Comparison of ENCODE assay signal across 8 mouse cellular contexts in genomic region chr15:85645971-85646638, GRCm38 (mm10).
A peak's percentile ranks its signal among the peaks of the same experiment; 100 is the strongest.
DNase-seq lines count a peak whose midpoint lies in the region; ATAC-seq lines count a peak whose summit lies in the region.

No protein-coding gene starts in this region.

- ATAC-seq in CD4-positive, CD25-positive, alpha-beta regulatory T cell, adult 4 months: peak; percentile 81
- peak; percentile 53 for ATAC-seq in forebrain, embryonic 15.5 days (replicated peaks)
- ATAC-seq in hematopoietic stem cell, adult 5-6 weeks (replicated peaks in 1 of 2; ENCODE audit: insufficient read depth in 1 of 2, low FRiP score in 2 of 2, low TSS enrichment in 1 of 2, low read depth in 1 of 2, poor library complexity in 2 of 2, severe bottlenecking in 2 of 2): peak; percentile 40 to 59
- ATAC-seq in limb, embryonic 12.5 days (ENCODE audit: insufficient number of reproducible peaks, insufficient read depth, low FRiP score, low TSS enrichment, low read depth): peak; percentile 79
- ATAC-seq in midbrain, embryonic 11.5 days (ENCODE audit: low FRiP score): peak; percentile 35; the same call in 1 of the 2 replicates
- ATAC-seq in stomach, embryonic 14.5 days (ENCODE audit: insufficient number of reproducible peaks, insufficient read depth, low FRiP score, low read depth): peak; percentile 42; the same call in 1 of the 2 replicates
- no peak for ATAC-seq in frontal cortex, adult (ENCODE audit: low TSS enrichment)

- peak overlapping the region; percentile 42 for H3K4me3 ChIP-seq in forebrain, embryonic 15.5 days
- peak overlapping the region; percentile 46 for H3K4me3 ChIP-seq in limb, embryonic 12.5 days (replicated peaks)
- peak overlapping the region; percentile 23 for H3K4me3 ChIP-seq in midbrain, embryonic 11.5 days (ENCODE audit: low read depth, low read length)
- peak overlapping the region; percentile 52 for H3K4me3 ChIP-seq in stomach, embryonic 14.5 days (ENCODE audit: low read depth, low read length)

- H3K27ac ChIP-seq in forebrain, embryonic 15.5 days (replicated peaks): peak overlapping the region; percentile 76
- peak overlapping the region; percentile 95 for H3K27ac ChIP-seq in limb, embryonic 12.5 days
- H3K27ac ChIP-seq in midbrain, embryonic 11.5 days (ENCODE audit: low read depth, low read length): no peak overlapping the region
- H3K27ac ChIP-seq in stomach, embryonic 14.5 days (ENCODE audit: low read length): peak overlapping the region; percentile 85

- peak overlapping the region; percentile 53 for H3K9ac ChIP-seq in forebrain, embryonic 15.5 days (replicated peaks)
- H3K9ac ChIP-seq in limb, embryonic 12.5 days (replicated peaks): peak overlapping the region; percentile 75
- H3K9ac ChIP-seq in midbrain, embryonic 11.5 days (ENCODE audit: low read length): peak overlapping the region; percentile 58
- H3K9ac ChIP-seq in stomach, embryonic 14.5 days (replicated peaks; ENCODE audit: low read depth, low read length): peak overlapping the region; percentile 83

- H3K4me2 ChIP-seq in forebrain, embryonic 15.5 days (replicated peaks): peak overlapping the region; percentile 75
- peak overlapping the region; percentile 78 for H3K4me2 ChIP-seq in limb, embryonic 12.5 days
- H3K4me2 ChIP-seq in midbrain, embryonic 11.5 days: peak overlapping the region; percentile 42
- peak overlapping the region; percentile 88 for H3K4me2 ChIP-seq in stomach, embryonic 14.5 days (replicated peaks; ENCODE audit: low read depth, low read length)

- WGBS in forebrain, embryonic 15.5 days: 1% methylated on average over 33 of the region's 33 CpGs
- WGBS in limb, embryonic 12.5 days: 1% methylated on average over 33 of the region's 33 CpGs
- WGBS in midbrain, embryonic 11.5 days: 4% methylated on average over 33 of the region's 33 CpGs
- WGBS in stomach, embryonic 14.5 days: 1% methylated on average over 33 of the region's 33 CpGs

- no peaks in the 10 kb centered on the region for H3K9me3 ChIP-seq in forebrain, embryonic 15.5 days
- no peaks in the 10 kb centered on the region for H3K9me3 ChIP-seq in limb, embryonic 12.5 days
- no peaks in the 10 kb centered on the region for H3K9me3 ChIP-seq in midbrain, embryonic 11.5 days (ENCODE audit: control insufficient read depth, low read length)
- no peaks in the 10 kb centered on the region for H3K9me3 ChIP-seq in stomach, embryonic 14.5 days (ENCODE audit: control insufficient read depth, low read depth, low read length)

- DNase-seq in adrenal gland, adult 2 months: peak; percentile 88
- peak; percentile 92 for DNase-seq in midbrain, embryonic 11.5 days (ENCODE audit: low spot score, missing footprints)

- peaks cover 29% of the 10 kb centered on the region for H3K4me1 ChIP-seq in forebrain, embryonic 15.5 days
- peaks cover 24% of the 10 kb centered on the region for H3K4me1 ChIP-seq in limb, embryonic 12.5 days (replicated peaks)
- H3K4me1 ChIP-seq in midbrain, embryonic 11.5 days (ENCODE audit: control insufficient read depth, insufficient read depth, low read length): peaks cover 7% of the 10 kb centered on the region
- peaks cover 17% of the 10 kb centered on the region; the same call in 1 of the 2 replicates for H3K4me1 ChIP-seq in stomach, embryonic 14.5 days (ENCODE audit: control insufficient read depth, insufficient read depth, low read length)

- no peaks in the 10 kb centered on the region for H3K27me3 ChIP-seq in forebrain, embryonic 15.5 days
- H3K27me3 ChIP-seq in limb, embryonic 12.5 days: peaks cover 39% of the 10 kb centered on the region
- peaks cover 84% of the 10 kb centered on the region for H3K27me3 ChIP-seq in midbrain, embryonic 11.5 days (ENCODE audit: control insufficient read depth, insufficient read depth, low read length)
- H3K27me3 ChIP-seq in stomach, embryonic 14.5 days (ENCODE audit: control insufficient read depth, insufficient read depth, low read length): no peaks in the 10 kb centered on the region

- H3K36me3 ChIP-seq in forebrain, embryonic 15.5 days: no peaks in the 10 kb centered on the region
- no peaks in the 10 kb centered on the region for H3K36me3 ChIP-seq in limb, embryonic 12.5 days
- H3K36me3 ChIP-seq in midbrain, embryonic 11.5 days (ENCODE audit: control insufficient read depth, insufficient read depth, low read length): no peaks in the 10 kb centered on the region
- no peaks in the 10 kb centered on the region for H3K36me3 ChIP-seq in stomach, embryonic 14.5 days (ENCODE audit: control insufficient read depth, insufficient read depth, low read length)
